Mouse (Mus musculus): ENCODE results near the gene Arpp21. TPM values are rescaled to one million over a fixed set of nuclear protein-coding genes. Genes with fewer than 3 reads are reported as not detected.
A peak's percentile ranks its signal among the peaks of the same experiment; 100 is the strongest.

Arpp21 gene
- polyA plus RNA-seq, 1 experiment = 5.9 TPM

DNA sequence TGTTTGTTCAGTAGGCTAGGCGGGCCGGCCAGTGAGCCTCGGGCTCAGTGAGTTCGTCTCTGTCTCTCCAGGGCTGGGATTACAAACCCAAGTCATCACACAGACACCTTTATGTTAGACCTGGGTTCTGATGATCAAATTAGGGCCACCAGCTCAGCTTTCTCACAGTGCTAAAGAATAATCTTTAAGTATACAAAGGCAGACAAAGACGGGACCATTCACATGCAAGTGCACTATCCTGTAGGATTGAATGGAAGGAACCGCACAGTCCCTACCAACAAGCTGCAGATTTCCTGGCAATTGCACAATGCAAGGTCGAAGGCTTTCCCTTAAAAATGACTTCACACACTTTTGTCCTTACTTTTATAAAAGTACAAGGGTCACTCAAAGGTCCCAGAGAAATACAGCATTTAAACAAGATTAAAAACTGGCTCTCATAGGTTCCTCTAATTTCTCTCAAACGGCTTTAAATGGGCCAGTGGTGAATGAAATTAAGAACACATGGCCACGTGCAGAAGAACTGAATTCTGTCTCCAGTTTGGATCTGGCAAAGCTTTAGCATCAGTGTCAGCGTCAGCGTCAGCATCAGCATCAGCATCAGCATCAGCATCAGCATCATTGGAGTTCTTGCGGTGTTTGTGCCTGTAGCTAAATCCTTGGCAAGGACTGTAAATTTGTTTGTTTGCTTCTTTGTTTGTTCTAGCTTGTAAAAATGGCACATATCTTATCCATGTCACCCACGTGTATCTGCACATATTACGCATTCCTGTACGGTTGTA is 117.9 kb downstream of the Arpp21 start:
- WGBS = 58% methylated on average over 15 of the region's 15 CpGs
- TF ChIP-seq CTCF (IDR thresholded peaks at IDR 0.05; ENCODE audit: control insufficient read depth, insufficient read depth, low read length) (no peak), POLR2A (IDR thresholded peaks at IDR 0.05; ENCODE audit: borderline replicate concordance, control insufficient read depth, low read depth, low read length) (no peak)
- Histone ChIP-seq H3K27ac (ENCODE audit: control insufficient read depth, insufficient read depth, low read depth, low read length, poor library complexity) (no peak overlapping the region), H3K4me1 (ENCODE audit: control insufficient read depth, insufficient read depth, low read length) (no peaks in the 10 kb centered on the region; the same call in 1 of the 2 replicates), H3K4me3 (replicated peaks; ENCODE audit: control insufficient read depth, low read depth, low read length) (no peak overlapping the region)

DNA sequence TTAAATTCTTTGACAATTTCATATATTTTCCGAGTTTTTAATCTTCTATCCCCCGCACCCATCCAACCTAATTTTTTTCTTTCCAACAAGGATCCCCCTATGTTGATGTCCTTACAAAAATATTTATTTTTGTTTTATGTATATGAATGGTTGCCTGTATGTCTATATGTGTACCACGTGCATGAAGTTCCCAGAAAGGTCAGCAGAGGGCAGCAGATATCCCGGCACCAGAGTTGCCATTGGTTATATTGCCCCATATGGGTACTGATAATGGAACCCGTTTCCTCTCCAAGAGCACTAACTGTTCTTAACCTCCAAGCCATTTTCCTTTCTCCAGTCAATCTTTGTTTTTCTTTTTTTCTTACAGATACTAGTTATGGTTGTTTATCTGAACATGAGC is 124.1 kb downstream of the Arpp21 start:
- 79% methylated on average over 5 of the region's 5 CpGs for WGBS
- Histone ChIP-seq H3K4me3 (replicated peaks; ENCODE audit: control insufficient read depth, low read depth, low read length) (no peak overlapping the region), H3K4me1 (ENCODE audit: control insufficient read depth, insufficient read depth, low read length) (no peaks in the 10 kb centered on the region; the same call in 1 of the 2 replicates), H3K27ac (ENCODE audit: control insufficient read depth, insufficient read depth, low read depth, low read length, poor library complexity) (no peak overlapping the region)
- TF ChIP-seq CTCF (IDR thresholded peaks at IDR 0.05; ENCODE audit: control insufficient read depth, insufficient read depth, low read length) = peak; percentile 33; the same call in 1 of the 2 replicates
- TF ChIP-seq POLR2A (IDR thresholded peaks at IDR 0.05; ENCODE audit: borderline replicate concordance, control insufficient read depth, low read depth, low read length) = no peak

DNA sequence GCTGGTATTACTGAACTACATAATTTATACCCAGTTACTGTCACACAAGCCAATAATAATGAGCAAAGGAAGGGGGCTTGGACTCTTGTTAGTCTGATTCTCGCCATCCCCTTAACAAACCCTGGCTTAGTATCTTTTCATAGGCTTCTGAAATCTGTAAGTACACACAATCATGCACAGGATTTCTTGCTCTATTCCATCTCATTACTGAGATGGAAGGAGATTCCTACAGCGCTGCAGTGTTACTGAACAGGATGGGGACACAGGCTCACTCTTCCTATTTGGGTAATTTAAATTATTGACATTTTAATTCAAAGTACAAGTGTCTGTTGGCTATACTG is 132.9 kb downstream of the Arpp21 start:
- Histone ChIP-seq H3K4me3 (replicated peaks; ENCODE audit: control insufficient read depth, low read depth, low read length) (no peak overlapping the region), H3K4me1 (ENCODE audit: control insufficient read depth, insufficient read depth, low read length) (no peaks in the 10 kb centered on the region), H3K27ac (ENCODE audit: control insufficient read depth, insufficient read depth, low read depth, low read length, poor library complexity) (no peak overlapping the region)
- TF ChIP-seq POLR2A (IDR thresholded peaks at IDR 0.05; ENCODE audit: borderline replicate concordance, control insufficient read depth, low read depth, low read length) (no peak), CTCF (IDR thresholded peaks at IDR 0.05; ENCODE audit: control insufficient read depth, insufficient read depth, low read length) (no peak)
- 72% methylated on average over 2 of the region's 2 CpGs for WGBS

DNA sequence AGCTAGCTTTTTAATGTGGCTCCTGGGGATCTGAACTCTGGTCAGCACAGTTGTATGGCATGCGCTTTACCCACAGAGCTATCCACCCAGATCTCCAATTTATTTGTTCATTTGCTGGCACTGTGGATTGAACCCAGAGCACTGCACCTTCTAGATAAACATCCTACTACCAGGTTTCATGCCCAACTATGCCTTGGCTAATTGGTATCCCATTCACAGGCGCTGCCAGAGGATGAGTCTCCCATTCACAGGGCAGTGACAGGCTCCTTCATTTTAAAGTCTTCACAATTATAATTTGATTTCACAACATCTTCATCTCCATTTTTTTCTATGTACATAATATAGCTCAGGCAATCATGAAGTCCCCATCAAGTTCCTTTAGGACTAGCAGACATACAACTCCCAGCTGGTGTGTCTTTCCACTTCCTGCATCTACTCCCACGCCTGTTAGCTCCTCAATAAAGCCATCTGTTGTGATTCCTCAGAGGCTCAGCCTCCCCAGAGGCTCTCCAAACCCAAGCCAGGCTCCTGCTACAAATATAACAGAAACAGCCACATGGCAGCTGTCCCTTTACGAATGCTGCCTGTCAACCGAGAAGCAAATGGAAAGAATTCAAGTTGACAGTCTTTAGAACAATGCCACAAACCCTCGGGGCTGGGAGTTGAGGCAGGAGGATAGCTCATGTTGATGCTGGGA is 133.4 kb downstream of the Arpp21 start:
- 61% methylated on average over 6 of the region's 6 CpGs for WGBS

DNA sequence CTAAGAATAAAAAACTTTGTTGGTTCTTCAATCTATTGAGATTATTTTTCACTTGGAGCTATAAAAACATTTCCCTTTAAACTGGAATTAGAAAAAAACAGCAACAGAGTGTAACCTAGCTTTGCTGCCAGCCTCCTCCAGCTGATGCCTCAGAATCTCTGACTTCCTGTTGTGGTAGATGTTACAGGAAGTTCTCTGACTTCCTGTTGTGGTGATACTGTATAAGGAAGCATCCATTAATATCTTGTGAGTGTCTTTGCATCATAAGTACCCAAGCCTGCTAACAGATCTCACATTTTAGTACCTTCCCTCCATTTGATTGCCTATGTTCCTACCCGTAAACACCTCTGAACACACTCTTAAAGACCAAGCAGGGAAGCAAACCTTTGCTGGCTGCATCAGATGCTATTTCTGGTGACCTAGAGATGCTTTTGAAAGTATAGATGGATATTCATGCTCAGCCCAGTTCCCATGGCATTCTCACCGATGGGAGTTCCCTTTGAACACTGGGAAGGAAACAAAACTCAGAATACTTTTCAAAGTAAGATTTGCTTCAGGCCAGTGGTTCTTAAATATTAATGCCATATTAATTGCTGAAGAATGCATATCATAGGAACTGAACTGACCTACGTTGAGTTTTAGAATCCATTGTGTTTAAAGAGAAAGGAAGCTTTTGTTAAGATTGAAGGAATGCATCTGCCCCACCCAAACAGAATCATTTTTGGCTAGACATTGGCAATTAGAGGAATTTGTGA is 134.7 kb downstream of the Arpp21 start:
- TF ChIP-seq CTCF (IDR thresholded peaks at IDR 0.05; ENCODE audit: control insufficient read depth, insufficient read depth, low read length) (no peak), POLR2A (IDR thresholded peaks at IDR 0.05; ENCODE audit: borderline replicate concordance, control insufficient read depth, low read depth, low read length) (no peak)
- no peaks in the 10 kb centered on the region for H3K4me1 ChIP-seq (ENCODE audit: control insufficient read depth, insufficient read depth, low read length)
- no peak overlapping the region for H3K4me3 ChIP-seq (replicated peaks; ENCODE audit: control insufficient read depth, low read depth, low read length)
- WGBS = 69% methylated on average over 3 of the region's 3 CpGs
- no peak overlapping the region for H3K27ac ChIP-seq (ENCODE audit: control insufficient read depth, insufficient read depth, low read depth, low read length, poor library complexity)

More for the DNA sequence above, 133.4 kb downstream of the Arpp21 start:
- Histone ChIP-seq H3K4me3 (replicated peaks; ENCODE audit: control insufficient read depth, low read depth, low read length) (no peak overlapping the region), H3K27ac (ENCODE audit: control insufficient read depth, insufficient read depth, low read depth, low read length, poor library complexity) (no peak overlapping the region), H3K4me1 (ENCODE audit: control insufficient read depth, insufficient read depth, low read length) (no peaks in the 10 kb centered on the region)
- no peak for TF ChIP-seq POLR2A (IDR thresholded peaks at IDR 0.05; ENCODE audit: borderline replicate concordance, control insufficient read depth, low read depth, low read length)
- no peak for TF ChIP-seq CTCF (IDR thresholded peaks at IDR 0.05; ENCODE audit: control insufficient read depth, insufficient read depth, low read length)

DNA sequence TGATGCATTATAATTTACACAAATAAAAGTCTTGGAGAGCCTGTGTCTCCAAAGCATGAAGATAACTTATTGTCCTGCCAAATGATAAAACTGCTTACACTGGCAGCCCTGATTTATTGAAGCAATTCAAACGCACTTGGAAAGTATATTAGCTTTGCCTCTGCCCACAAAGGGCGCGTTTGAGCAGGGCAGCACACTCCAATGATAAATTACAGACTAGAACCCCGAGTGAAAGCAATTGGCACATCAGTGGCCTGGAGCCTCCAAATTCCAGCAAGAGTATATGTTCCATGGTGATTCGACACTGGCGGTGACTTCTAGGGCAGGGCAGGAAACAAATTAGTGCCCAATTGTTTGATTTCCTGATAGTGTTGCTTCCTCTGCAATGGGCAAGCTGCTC is 137.5 kb downstream of the Arpp21 start:
- 70% methylated on average over 6 of the region's 6 CpGs for WGBS
- Histone ChIP-seq H3K27ac (ENCODE audit: control insufficient read depth, insufficient read depth, low read depth, low read length, poor library complexity) (no peak overlapping the region), H3K4me3 (replicated peaks; ENCODE audit: control insufficient read depth, low read depth, low read length) (no peak overlapping the region), H3K4me1 (ENCODE audit: control insufficient read depth, insufficient read depth, low read length) (no peaks in the 10 kb centered on the region)
- TF ChIP-seq POLR2A (IDR thresholded peaks at IDR 0.05; ENCODE audit: borderline replicate concordance, control insufficient read depth, low read depth, low read length) = no peak
- TF ChIP-seq CTCF (IDR thresholded peaks at IDR 0.05; ENCODE audit: control insufficient read depth, insufficient read depth, low read length) = no peak

DNA sequence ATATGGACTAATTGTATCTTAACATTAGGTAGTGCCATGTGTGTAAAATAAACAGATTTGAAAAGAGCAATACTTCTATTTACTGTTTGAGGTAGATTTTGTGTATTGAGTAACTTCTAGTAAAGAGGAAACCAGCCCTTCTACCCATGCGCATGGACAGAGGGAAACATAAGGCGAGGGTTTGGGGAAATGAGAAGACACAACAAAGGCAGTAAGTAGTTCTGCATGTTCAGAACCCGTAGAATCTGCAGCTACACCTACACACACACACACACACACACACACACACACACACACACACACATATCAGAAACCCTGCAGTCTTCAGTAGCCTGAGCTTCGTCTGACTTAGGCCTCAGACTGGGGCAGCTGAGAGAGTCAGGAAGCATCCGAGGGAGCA is 140.0 kb downstream of the Arpp21 start:
- no peak for TF ChIP-seq CTCF (IDR thresholded peaks at IDR 0.05; ENCODE audit: control insufficient read depth, insufficient read depth, low read length)
- no peak for TF ChIP-seq POLR2A (IDR thresholded peaks at IDR 0.05; ENCODE audit: borderline replicate concordance, control insufficient read depth, low read depth, low read length)
- Histone ChIP-seq H3K27ac (ENCODE audit: control insufficient read depth, insufficient read depth, low read depth, low read length, poor library complexity) (no peak overlapping the region), H3K4me1 (ENCODE audit: control insufficient read depth, insufficient read depth, low read length) (no peaks in the 10 kb centered on the region), H3K4me3 (replicated peaks; ENCODE audit: control insufficient read depth, low read depth, low read length) (no peak overlapping the region)
- WGBS = 57% methylated on average over 5 of the region's 5 CpGs

DNA sequence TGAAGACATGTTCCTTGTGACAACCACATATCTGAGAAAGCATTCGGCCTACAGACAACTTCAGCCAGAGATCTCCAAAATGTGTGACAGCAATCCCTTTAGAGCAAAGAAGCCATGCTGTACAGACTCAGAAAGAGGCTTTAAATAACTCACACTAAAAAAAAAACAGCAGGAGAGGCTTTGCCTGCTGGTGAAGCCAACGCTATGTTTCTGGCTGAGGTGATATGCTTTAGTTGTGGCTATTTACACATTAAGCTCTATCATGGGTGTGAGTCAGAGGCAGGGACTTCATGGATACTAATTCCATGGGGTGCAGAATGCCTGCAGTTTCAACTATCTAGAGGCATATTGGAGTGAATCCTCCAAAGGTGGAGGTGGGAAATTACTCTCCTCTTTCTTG is 140.5 kb downstream of the Arpp21 start:
- Histone ChIP-seq H3K27ac (ENCODE audit: control insufficient read depth, insufficient read depth, low read depth, low read length, poor library complexity) (no peak overlapping the region), H3K4me3 (replicated peaks; ENCODE audit: control insufficient read depth, low read depth, low read length) (no peak overlapping the region), H3K4me1 (ENCODE audit: control insufficient read depth, insufficient read depth, low read length) (no peaks in the 10 kb centered on the region)
- no peak for TF ChIP-seq POLR2A (IDR thresholded peaks at IDR 0.05; ENCODE audit: borderline replicate concordance, control insufficient read depth, low read depth, low read length)
- no peak for TF ChIP-seq CTCF (IDR thresholded peaks at IDR 0.05; ENCODE audit: control insufficient read depth, insufficient read depth, low read length)
- 75% methylated on average over 2 of the region's 2 CpGs for WGBS
